Comparison of ENCODE assay signal across 23 mouse cellular contexts in genomic region chr13:69394544-69394943, GRCm38 (mm10).
DNase-seq lines count a peak whose midpoint lies in the region; ATAC-seq and TF ChIP-seq lines count a peak whose summit lies in the region.
"Had no signal": no experiment of that assay in that cellular context is flagged by ENCODE, and none has a peak within 500 bp of the region (broad histone marks: within the 10 kb centered on the region; RNA-seq: fewer than 3 reads in every experiment).

No protein-coding gene starts in this region.

- no peaks in the 10 kb centered on the region for H3K36me3 ChIP-seq in testis, adult 2 months (ENCODE audit: control insufficient read depth, insufficient read depth, low read length)
- H3K36me3 ChIP-seq in liver, embryonic 15.5 days (replicated peaks), result no peaks in the 10 kb centered on the region
- H3K36me3 ChIP-seq in liver, postnatal 0 days (replicated peaks; ENCODE audit: insufficient read depth, low read length), result no peaks in the 10 kb centered on the region
- H3K36me3 ChIP-seq: embryonic facial prominence, embryonic 13.5 days; embryonic facial prominence, embryonic 15.5 days; forebrain, embryonic 10.5 days; forebrain, embryonic 12.5 days had no signal

- TF ChIP-seq EP300 in liver, postnatal 0 days (IDR thresholded peaks at IDR 0.05; ENCODE audit: low read depth), result no peak

- intact Hi-C loops in left cerebral cortex, postnatal 4 days (cut with DNase I), result no loop called here

- DNase-seq in testis, postnatal 10 days (ENCODE audit: low spot score), result no peak
- no peak for DNase-seq in liver, postnatal 0 days
- no peak for DNase-seq in urinary bladder, postnatal 10 days (ENCODE audit: low spot score)
- no peak for DNase-seq in spleen, postnatal 36 days (ENCODE audit: low spot score in 2 of 2)
- DNase-seq in left cerebral cortex, postnatal 4 days, result no peak
- DNase-seq: adrenal gland, adult 2 months; adrenal gland, postnatal 10 days; adrenal gland, postnatal 25 days; cerebellum, adult 11 months; cerebellum, adult 18-20 months; cerebellum, adult 8-10 months; cerebellum, adult 9-11 months; cerebellum, postnatal 14 days; cerebellum, postnatal 36 days; embryo, embryonic 11 days had no signal

- H3K27ac ChIP-seq in testis, adult 2 months (ENCODE audit: control insufficient read depth, insufficient read depth, low read depth, low read length), result no peak overlapping the region
- H3K27ac ChIP-seq in liver, embryonic 15.5 days (replicated peaks), result no peak overlapping the region
- H3K27ac ChIP-seq in liver, postnatal 0 days (ENCODE audit: low read depth), result no peak overlapping the region
- H3K27ac ChIP-seq: embryonic facial prominence, embryonic 13.5 days; embryonic facial prominence, embryonic 15.5 days; forebrain, embryonic 10.5 days; forebrain, embryonic 12.5 days had no signal

- TF ChIP-seq POLR2A in testis, adult 2 months (IDR thresholded peaks at IDR 0.05; ENCODE audit: control insufficient read depth, low read depth, low read length), result no peak

- no peaks in the 10 kb centered on the region for H3K27me3 ChIP-seq in testis, adult 2 months (ENCODE audit: control insufficient read depth, insufficient read depth, low read length)
- H3K27me3 ChIP-seq in liver, embryonic 15.5 days, result no peaks in the 10 kb centered on the region
- H3K27me3 ChIP-seq in liver, postnatal 0 days (ENCODE audit: insufficient read depth, low read length), result no peaks in the 10 kb centered on the region
- H3K27me3 ChIP-seq: embryonic facial prominence, embryonic 13.5 days; embryonic facial prominence, embryonic 15.5 days; forebrain, embryonic 12.5 days had no signal

- no peak overlapping the region for H3K4me2 ChIP-seq in liver, embryonic 15.5 days
- no peak overlapping the region for H3K4me2 ChIP-seq in liver, postnatal 0 days (ENCODE audit: low read depth, low read length)
- H3K4me2 ChIP-seq: embryonic facial prominence, embryonic 13.5 days; embryonic facial prominence, embryonic 15.5 days; forebrain, embryonic 12.5 days had no signal

- no peak for TF ChIP-seq CTCF in testis, adult 2 months (IDR thresholded peaks at IDR 0.05; ENCODE audit: control insufficient read depth, insufficient read depth, insufficient replicate concordance, low read depth, low read length)
- no peak for TF ChIP-seq CTCF in liver, postnatal 0 days (IDR thresholded peaks at IDR 0.05; ENCODE audit: low read depth)

- H3K4me3 ChIP-seq in testis, adult 2 months (ENCODE audit: control insufficient read depth, low read depth, low read length), result peak overlapping the region; percentile 72
- H3K4me3 ChIP-seq in liver, embryonic 15.5 days (replicated peaks), result no peak overlapping the region
- no peak overlapping the region for H3K4me3 ChIP-seq in liver, postnatal 0 days (ENCODE audit: low read depth, low read length)
- H3K4me3 ChIP-seq: embryonic facial prominence, embryonic 13.5 days; embryonic facial prominence, embryonic 15.5 days; erythroblast, embryonic 14.5 days; forebrain, embryonic 10.5 days; forebrain, embryonic 12.5 days had no signal

- no peaks in the 10 kb centered on the region for H3K9me3 ChIP-seq in liver, embryonic 15.5 days (replicated peaks)
- no peaks in the 10 kb centered on the region for H3K9me3 ChIP-seq in liver, postnatal 0 days (ENCODE audit: low read length)
- H3K9me3 ChIP-seq: embryonic facial prominence, embryonic 13.5 days; embryonic facial prominence, embryonic 15.5 days; forebrain, embryonic 10.5 days; forebrain, embryonic 12.5 days had no signal

- 44% methylated on average over 4 of the region's 4 CpGs for WGBS in liver, embryonic 15.5 days (ENCODE audit: insufficient replicate concordance)
- 41% methylated on average over 4 of the region's 4 CpGs for WGBS in liver, postnatal 0 days (ENCODE audit: insufficient replicate concordance)

- ATAC-seq in liver, embryonic 15.5 days (ENCODE audit: insufficient read depth), result peak; percentile 54
- 0 out of 2 replicates have a peak, but pooled peaks have one; percentile 3 for ATAC-seq in liver, postnatal 0 days
- ATAC-seq: forebrain, embryonic 14.5 days had no signal

- H3K4me1 ChIP-seq in testis, adult 2 months (ENCODE audit: control insufficient read depth, insufficient read depth, low read length), result no peaks in the 10 kb centered on the region; the same call in 1 of the 2 replicates
- H3K4me1 ChIP-seq in liver, embryonic 15.5 days (replicated peaks), result no peaks in the 10 kb centered on the region
- peaks cover 4% of the 10 kb centered on the region; the same call in 1 of the 2 replicates for H3K4me1 ChIP-seq in liver, postnatal 0 days (ENCODE audit: insufficient read depth)
- H3K4me1 ChIP-seq: embryonic facial prominence, embryonic 13.5 days; embryonic facial prominence, embryonic 15.5 days; forebrain, embryonic 10.5 days; forebrain, embryonic 12.5 days had no signal

- no peak overlapping the region for H3K9ac ChIP-seq in liver, embryonic 15.5 days
- no peak overlapping the region for H3K9ac ChIP-seq in liver, postnatal 0 days (replicated peaks)
- H3K9ac ChIP-seq: embryonic facial prominence, embryonic 13.5 days; embryonic facial prominence, embryonic 15.5 days; forebrain, embryonic 12.5 days had no signal
